Mouse (Mus musculus): ENCODE measurements around the gene AC140267.1.

Gene AC140267.1

DNA sequence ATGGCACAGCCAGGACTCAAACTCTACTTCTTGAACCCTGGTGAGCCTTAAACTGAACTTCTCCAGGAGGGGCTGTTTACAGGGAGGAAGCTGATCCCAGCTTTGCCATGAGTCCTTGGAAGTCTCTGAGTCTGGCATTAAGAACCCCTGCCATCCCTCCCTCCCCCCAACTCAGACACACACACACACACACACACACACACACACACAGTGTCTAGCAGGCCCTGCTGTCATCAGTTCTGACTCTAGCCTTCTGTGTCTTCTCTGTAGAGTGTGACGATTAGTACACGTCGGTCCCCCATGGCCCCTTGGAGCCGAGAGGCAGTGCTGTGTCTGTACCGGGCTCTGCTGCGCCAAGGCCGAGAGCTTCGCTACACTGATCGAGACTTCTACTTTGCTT lies at the start of gene AC140267.1:
Gene AC140267.1 (plus strand): TSS at position 301 of the 400 bp plus-strand sequence.
- 89% methylated on average over 9 of the region's 9 CpGs for WGBS

- 77% methylated on average over 5 of the region's 5 CpGs for WGBS
These were observed 46.7 kb upstream of the AC140267.1 start for GRCm38 (mm10) chr15:80188927-80189326.

- WGBS = 76% methylated on average over 4 of the region's 4 CpGs
These were observed 45.6 kb upstream of the AC140267.1 start for GRCm38 (mm10) chr15:80190075-80190474.

- WGBS = 76% methylated on average over 8 of the region's 8 CpGs
These were observed 43.9 kb upstream of the AC140267.1 start for GRCm38 (mm10) chr15:80191585-80192245.

GRCm38 (mm10) chr15:80192246-80192585 lies 43.4 kb upstream of the AC140267.1 start:
- 82% methylated on average over 6 of the region's 6 CpGs for WGBS

DNA sequence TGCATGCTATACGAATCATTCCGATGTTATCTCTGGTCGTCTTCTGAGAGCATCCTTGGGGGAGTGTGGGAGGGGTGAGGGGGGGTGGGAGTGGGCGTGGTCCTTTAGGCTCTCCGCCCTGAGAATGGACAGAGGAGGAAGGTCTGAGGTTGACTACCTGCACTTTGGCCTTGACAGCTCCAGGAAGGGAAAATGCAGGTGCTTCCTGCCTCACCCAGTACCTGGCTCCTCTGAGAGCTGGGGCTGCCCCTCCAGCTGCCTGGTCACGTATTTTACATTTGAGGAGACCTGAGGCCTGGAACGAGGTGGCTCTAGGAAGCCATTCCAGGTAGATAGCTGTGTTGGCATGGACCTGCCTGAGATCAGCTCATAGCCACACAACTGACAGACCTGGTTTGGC lies 42.8 kb upstream of the AC140267.1 start:
- 76% methylated on average over 7 of the region's 7 CpGs for WGBS

- 78% methylated on average over 2 of the region's 2 CpGs for WGBS
These were observed 36.1 kb upstream of the AC140267.1 start for GRCm38 (mm10) chr15:80199556-80199955.

DNA sequence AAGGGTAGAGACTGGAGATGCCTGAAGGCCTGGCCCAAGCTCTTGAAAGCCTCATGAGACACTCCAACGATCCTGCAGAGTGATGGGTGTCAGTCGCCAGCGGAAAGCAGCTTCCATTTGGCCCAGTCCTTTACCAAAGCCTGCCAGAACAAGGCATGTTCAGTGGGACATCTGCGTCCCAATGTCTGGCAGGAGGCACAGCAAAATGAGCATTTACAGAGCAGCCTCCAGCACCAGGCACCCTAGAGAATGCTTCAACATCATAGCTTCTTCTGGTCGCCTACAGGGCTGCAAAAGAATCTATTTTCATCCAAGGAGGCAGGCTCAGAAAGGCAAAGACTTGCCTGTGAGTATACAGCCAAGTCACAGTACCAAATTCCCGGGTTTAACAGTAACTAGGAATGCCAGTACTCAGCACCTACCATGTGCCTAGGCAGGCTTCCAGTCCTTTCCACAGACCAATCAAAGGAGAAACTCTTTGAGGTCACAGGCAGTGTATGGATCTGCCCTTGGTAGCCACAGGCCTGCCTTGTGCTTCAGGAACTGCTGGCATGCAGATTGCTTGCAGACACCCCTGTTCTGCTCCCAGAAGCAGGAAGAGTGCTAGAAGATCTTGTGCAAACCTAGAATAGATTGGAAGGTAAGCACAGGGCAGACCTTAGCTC lies 33.4 kb upstream of the AC140267.1 start:
- WGBS = 26% methylated on average over 6 of the region's 6 CpGs

GRCm38 (mm10) chr15:80203406-80203805 lies 32.2 kb upstream of the AC140267.1 start:
- 54% methylated on average over 4 of the region's 4 CpGs for WGBS

DNA sequence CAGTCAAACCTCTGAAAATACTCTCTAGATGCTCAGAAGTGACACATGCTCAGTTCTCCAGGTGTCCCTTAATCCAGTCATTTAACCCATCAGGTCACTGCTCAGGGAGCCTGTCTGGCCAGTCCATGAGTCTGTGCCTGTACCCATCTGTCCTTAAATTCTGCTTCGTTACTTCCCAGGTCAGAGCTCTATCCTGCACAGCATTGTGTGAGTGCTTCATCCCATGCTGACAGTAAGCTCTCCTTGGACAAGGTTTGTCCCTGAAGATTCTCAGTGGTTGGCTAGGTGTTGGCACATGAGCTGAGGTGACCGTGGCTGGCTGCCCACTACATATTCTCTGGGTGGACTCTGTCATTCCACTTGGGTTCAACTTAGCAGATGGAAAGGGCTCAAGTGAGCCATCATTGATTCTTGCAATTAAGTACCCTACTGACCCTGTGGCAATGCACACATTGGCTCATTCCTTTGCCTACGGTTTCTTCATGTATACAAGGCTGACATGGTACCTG lies 29.5 kb upstream of the AC140267.1 start:
- 90% methylated on average over 3 of the region's 3 CpGs for WGBS

DNA sequence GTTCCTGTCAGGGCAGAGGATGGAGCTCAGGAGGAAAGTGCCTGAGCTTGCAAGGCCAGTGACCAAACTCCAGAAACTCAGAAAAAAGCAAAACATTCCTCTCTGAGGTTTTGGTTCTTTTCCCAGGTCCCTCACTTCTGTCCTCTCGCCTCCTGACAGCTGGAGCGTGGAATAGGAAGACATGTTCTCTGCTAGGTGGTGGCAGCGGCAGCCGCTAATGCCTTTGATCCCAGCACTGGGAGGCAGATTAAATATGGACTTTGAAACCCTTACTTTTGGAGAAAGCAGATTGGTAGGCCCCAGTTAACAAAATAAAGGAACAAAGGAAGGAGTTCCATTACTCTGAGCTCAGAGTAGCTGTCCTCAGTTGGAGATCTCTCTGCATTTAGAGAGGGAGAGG lies 27.2 kb upstream of the AC140267.1 start:
- WGBS = 54% methylated on average over 4 of the region's 4 CpGs

- WGBS = 18% methylated on average over 10 of the region's 10 CpGs
These were observed 19.7 kb upstream of the AC140267.1 start for GRCm38 (mm10) chr15:80215716-80216479.

- WGBS = 65% methylated on average over 9 of the region's 9 CpGs
These were observed 19.2 kb upstream of the AC140267.1 start for GRCm38 (mm10) chr15:80216480-80216820.

GRCm38 (mm10) chr15:80217476-80217875 lies 18.2 kb upstream of the AC140267.1 start:
- WGBS = 94% methylated on average over 10 of the region's 10 CpGs

- WGBS = 56% methylated on average over 14 of the region's 14 CpGs
These were observed 16.4 kb upstream of the AC140267.1 start for GRCm38 (mm10) chr15:80219211-80219610.

DNA sequence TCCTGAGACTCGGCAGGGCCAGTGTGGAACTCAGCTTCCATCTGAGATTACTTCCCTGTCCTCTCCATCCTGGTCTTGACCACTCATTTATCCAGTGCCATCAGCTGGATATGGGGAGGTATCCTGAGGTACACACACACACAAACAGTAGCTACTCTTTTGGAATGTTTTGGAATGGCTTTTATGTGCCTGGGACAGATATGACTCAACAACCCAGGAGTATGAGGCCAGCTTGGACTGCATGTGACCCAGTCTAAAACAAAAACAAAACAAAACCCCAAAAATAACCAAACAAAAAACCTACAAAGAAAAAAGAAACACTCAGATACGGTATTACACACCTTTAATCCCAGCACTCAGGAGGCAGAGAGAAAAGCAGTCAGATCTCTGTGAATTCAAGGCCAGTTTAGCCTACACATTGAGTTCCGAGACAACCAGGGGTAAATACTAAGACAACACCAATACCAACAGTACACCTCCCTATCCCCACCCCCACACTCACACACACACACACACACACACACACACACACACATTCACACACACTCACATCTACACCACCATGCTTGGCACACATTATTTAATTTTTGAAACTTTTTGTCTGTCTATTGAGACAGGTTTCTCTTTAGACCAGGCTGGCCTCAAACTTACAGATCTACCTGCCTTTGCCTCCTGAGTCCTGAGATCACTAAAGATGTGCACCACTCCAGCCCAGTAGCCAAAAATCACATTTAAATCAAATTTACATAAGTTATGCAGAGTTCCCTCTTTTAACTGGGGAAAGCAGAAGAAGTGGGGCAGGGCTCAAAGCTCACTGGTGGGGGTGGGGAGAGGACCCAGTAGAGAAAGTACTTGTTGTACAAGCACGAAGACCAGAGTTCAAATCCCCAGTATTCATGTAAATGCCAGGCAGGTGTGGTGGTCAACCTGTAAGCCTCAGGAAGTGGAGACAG lies 15.7 kb upstream of the AC140267.1 start:
- WGBS = 60% methylated on average over 4 of the region's 4 CpGs

- WGBS = 68% methylated on average over 8 of the region's 8 CpGs
These were observed 14.6 kb upstream of the AC140267.1 start for GRCm38 (mm10) chr15:80221031-80221430.

GRCm38 (mm10) chr15:80223751-80224150 lies 11.9 kb upstream of the AC140267.1 start:
- WGBS = 93% methylated on average over 7 of the region's 7 CpGs

DNA sequence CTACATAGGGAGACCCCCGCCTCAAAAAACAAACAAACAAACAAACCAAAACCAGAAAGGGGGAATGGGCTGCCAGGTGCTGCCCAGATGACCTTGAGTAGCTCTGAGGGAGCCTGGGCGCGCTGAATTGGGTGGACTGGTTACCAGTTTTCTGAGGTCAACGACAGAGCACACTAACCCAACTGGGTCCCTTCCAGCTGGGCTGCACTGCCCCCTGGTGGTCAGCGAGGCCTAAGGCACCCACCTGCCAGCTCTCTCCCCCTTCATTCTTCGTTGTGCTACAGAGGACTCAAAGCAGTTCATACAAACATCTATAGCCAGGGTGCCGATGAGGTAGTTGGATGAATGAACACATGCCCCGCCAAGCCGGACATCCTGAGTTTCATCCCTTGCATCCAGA lies 10.4 kb upstream of the AC140267.1 start:
- 27% methylated on average over 9 of the region's 9 CpGs for WGBS

DNA sequence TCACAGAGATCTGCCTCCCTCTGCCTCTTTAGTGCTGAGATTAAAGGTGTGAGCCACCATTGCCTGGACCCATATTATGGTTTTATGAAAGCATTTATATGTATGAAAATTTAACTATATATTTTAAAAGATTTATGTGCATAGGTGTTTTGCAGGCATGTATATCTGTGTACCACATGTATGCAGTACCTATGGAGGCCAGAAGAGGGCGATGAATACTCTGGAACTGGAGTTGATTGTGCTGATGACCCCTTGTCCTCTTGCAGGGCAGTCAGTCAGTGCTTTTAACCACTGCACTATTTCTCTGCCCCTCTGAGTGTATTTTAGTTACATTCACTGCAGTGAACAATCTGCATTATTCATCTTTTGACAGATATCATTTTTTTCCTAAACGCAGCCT lies 9.8 kb upstream of the AC140267.1 start:
- 50% methylated on average over 2 of the region's 2 CpGs for WGBS

DNA sequence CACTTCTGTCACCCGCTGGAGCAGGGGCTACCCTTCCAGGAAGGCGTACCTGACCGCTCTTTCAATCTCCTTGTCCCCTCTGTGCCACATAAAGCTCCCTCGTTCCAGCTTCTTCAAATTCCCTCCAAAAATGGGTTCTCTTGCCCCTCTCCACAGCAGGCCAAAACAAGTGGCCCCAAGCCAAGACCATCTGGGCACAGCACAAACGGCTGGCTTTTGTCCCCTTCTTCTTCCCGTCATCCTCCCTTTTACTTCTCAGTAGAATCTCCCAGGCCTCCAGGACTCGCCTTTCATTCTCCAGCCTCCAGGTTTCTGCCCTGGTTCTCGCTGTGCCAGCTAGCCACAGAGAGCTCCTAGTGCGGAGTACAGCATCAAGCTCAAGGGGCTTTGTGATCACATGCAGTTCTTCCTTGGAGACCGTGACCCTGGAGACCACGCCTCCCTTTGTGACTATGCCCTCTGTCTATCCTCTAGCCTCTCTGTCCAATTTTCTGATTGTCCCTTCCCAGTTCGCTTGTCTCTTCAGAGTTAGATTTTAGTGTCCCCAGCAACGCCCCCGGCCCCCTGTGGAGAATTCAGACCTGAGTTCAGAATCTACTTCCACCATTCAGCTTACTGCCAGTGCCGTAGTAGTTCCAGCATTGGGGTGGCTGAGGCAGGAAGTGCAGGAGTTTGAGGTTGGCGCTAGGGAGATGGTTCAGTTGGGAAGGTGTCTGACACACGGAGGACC lies 7.4 kb upstream of the AC140267.1 start:
- 72% methylated on average over 17 of the region's 17 CpGs for WGBS

All from cerebral cortex, adult 2 months (tissue).